Mouse (Mus musculus): Measurements from ENCODE around the gene Lrrn4cl.
"Not testable (repeated sequence)": the region's sequence is repeated elsewhere in the genome, so short reads cannot be mapped to it uniquely, and the experiment has no call there.

The Lrrn4cl gene

DNA sequence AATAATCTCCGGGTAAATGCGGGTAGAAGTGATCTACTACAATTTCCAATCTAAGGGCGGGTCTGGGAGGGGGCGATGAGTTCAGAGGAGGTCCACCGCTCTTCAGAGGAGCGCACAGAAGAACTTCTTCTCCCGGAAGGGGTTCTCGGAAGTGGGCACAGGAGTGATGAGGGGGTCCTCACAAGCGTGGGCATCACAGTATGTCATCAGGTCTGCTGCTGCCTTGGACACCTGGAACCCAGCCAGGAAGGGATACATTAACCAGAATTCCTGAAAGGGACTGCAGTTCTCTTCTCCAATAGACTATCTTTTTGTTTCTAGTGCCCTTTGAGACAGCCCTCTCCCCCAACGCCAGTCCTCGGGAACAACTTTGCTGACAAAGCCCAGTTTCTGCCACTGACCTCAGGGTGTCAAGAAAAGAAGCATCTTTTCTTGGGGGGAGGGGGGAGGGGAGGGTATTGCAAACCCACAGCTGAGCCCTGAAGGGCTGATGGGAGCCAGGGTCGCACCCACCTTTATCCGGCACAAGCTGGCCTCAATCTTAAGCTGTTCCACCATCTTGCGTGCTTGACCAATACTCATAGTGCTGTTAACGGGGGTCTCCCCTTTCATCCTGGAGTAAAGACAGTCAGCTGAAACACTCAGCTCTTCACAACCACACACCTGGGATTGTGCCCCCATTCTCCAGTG lies 12.4 kb upstream of the Lrrn4cl start:
- DNase-seq (ENCODE audit: low spot score), result no peak

DNA sequence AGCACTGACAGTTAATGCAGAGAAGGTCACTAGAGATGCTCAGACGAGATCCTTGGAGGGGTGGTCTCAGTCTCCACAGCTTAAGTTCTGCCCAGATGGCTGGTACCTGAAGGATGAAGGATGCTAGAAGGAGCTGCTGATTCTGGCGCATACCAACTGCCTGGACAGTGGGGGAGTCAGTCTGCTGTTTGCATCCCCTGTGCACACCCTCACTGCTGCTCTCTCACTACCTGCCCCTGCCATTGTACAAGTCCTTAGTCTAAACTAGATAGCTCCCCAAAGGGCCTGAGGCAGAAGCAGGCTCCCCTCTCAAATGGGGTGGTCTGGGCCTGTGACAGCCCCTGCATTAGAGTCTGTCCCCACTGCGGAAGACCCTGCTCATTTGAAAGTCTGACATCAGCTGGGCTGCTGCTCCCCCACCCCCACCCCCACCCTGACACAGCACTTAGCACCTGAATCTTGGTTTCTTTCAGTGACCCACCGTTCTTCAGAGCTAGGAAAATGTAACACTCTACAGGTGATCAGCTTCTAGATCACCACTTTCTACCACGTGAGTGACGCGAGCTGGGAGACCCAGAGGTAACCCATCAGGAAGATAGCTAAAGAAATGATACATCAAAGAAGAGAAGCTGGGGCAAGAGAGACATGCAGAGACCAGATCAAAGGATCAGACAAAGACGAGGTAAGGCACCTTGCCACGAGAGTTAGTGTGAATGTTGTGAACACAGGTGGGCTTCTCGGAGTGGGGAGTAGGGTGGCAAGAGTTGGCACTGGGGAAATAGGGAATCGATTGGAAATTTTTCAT lies 11.3 kb upstream of the Lrrn4cl start, which contains the start of gene Gng3:
Gene Gng3 (minus strand): TSS at position 92 of the 805 bp plus-strand sequence.
- DNase-seq (ENCODE audit: low spot score), result peak; percentile 63

DNA sequence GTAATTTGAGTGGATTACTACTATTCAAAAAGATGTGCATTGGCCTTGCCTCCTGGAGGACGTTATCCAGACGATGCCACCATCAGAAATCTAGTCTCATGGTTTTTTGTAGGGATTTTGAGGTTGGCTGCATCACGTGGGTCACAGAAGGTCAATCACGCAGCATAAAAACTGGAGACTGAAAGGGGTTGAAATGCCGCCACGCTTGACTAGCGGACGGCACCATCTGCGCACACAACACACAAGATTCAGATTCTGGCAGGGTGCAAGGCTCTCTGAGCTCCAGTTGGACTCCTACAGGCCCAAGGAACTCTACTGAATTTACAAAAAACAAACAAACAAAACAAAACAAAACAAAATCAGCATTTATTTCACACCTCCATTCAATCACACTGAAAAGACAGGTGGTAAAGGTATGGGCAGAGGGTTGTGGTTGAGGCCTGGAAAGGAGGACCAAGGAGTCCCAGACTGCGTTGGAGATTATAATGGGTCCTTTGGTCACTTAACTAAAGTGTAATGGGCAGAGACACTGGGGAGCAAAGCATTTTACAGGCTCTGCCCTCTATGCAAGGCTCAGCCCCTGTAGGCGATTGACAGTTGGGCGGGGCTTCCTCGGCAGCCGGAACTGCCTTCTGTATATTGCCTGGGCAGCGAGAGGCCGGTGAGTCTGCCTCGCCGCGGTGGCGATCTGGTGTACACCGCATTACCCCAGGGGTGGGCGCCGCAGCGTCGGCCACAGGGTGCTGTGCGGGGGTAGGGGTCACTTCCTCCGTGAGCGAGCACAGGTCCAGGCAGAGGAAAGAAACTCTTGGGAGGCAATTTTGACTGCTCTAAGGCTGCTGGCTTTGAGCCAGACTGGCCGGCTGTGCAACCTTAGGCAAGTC lies 10.4 kb upstream of the Lrrn4cl start:
- DNase-seq (ENCODE audit: low spot score), result peak; percentile 80

DNA sequence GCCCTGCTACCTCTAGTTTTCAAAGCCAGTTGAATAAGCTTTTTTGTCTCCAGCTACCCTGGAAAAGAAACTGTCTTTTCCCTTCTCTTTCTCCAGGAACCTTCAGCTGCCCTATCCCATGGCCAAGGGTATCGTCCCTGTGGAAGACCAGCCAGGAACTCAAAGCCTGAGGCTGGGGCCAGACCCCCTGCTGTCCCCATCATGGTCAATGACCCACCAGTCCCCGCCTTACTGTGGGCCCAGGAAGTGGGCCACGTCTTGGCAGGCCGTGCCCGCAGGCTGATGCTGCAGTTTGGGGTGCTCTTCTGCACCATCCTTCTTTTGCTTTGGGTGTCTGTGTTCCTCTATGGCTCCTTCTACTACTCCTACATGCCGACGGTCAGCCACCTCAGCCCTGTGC lies 9.6 kb upstream of the Lrrn4cl start:
- no peak for DNase-seq (ENCODE audit: low spot score)

DNA sequence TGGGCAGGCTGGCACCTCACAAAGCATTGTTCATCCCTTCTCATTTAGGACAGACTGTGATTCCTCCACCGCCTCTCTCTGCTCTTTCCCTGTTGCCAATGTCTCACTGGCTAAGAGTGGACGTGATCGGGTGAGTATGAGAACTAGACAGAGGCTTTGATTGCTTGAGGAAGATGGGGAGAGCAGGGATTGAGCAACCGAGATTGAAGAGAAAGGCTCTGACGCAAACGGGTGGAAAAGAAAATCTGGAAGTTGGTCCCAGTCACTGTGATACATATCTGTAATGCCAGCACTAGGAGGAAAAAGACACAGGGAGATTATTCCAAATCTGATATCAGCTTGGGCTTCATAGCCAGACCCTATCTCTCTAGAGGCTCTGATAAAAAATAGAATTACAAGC lies 7.6 kb upstream of the Lrrn4cl start:
- no peak for DNase-seq (ENCODE audit: low spot score)

DNA sequence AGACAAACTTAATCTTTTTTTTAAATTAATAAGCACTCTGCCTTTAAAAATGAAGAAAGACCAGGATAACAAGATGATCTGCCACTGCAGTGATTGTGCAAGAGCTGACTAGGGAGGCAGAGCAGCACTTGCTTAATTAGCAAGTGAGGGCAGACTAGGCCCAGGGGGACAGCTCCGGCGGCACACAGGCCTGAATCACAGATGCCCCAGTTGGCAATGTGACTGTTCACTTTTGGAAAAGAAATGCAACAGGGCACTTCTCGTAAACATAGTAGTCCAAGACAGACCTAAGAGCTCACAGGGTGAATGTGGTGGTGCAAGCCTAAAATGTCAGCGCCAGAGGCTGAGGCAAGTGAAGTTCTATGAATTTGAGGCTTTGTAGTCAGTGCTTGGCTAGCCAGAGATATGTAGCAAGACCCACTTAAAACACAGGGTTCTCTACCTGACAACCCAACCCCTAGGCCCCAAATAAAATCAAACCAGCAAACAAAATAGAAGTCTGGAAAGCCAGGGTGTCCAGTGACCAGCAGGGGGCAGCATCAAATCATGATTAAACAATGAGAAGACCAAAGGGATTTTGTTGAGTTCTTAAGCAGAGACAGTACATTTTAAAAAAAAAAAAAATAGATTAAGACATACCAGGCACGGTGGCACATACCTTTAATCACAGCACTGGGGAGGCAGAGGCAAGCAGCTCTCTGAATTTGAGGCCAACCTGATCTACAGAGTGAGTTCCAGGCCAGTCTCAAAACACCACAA lies 6.0 kb upstream of the Lrrn4cl start:
- DNase-seq (ENCODE audit: low spot score), result peak; percentile 87

DNA sequence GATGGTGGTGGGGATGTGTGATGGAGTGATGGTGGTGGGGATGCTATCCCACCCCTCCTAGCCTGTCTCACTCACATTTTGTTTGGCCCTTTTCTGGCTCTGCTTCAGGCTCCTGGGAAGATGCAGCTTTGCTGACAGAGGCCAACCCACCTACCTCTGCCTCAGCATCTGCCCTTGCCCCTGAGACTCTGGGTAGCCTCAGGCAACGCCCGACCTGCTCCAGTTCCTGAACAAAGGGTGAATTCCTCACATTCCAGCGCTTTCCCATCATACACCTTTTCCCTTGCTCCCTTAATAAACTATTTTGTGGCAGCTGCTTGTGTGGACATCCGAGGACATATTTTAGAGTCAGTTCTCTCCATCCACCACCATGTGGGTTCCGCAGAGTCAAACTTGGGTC lies 2.2 kb upstream of the Lrrn4cl start:
- no peak for DNase-seq (ENCODE audit: low spot score)

DNA sequence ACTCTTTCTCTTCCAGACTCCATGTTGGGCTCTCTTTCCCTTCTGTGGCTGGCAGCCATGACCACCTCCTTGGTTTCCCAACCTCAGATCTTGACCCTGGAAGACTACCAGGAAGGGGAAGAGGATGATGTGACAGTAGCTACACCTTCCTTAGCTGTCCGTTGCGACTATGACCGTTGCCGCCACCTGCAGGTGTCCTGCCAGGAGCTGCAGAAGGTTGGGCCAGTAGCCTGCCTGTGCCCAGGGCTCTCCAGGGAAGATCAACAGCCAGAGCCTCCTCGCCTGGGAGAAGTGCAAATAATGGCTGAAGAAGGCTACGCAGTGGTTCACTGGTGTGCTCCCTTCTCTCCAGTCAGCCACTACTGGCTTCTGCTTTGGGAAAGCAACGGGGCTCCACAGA lies 1.1 kb downstream of the Lrrn4cl start:
- DNase-seq (ENCODE audit: low spot score), result no peak

DNA sequence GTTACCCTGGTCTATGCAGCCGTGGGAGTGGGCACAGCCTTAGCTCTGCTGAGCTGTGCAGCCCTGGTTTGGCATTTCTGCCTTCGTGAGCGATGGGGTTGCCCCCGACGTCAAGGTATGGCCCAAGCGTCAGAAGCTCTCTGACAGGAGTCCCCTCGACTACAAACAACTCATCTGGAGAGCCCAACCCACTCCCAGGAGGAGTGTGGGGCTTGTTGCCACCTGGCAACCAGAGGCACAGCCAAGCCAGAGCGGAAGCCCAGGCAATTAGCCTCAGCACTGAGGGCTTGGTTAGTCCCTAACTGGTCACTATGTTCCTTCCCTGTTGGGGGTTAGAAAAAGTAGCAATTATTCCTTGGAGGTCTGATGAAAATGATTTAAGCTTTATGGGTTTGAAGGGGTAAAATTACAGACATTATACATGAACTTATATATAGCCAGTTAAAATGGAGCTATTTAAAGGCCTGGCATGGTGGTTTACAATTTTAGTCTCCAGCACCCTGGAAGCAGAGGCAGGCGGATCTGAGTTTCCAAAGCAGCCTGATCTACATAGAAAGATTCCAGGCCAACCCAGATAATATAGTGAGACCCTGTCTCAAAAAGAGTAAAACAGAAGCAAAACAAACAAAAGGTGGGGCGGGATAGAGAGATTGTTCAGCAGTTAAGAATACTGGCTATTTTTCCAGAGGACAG lies 1.8 kb downstream of the Lrrn4cl start:
- DNase-seq (ENCODE audit: low spot score), result no peak

DNA sequence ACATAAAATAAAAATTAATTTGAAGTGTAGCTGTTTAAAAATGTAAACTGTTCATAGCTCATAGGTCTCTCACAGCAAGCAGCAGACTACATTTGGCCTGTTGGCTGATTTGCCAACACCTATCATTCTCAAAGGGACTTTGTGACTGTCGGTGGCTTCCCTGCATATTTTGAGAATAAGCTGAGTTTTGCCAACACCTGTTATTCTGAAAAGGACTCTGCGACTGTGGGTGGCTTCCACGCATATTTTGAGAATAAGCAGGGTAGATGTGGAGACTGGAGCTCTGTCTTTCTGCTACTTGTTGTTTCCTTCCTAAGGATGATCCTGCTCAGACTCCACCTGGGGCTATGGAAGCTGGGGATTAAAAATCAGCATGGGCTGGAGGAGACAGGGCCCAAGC lies 2.5 kb downstream of the Lrrn4cl start:
- no peak for DNase-seq (ENCODE audit: low spot score)

DNA sequence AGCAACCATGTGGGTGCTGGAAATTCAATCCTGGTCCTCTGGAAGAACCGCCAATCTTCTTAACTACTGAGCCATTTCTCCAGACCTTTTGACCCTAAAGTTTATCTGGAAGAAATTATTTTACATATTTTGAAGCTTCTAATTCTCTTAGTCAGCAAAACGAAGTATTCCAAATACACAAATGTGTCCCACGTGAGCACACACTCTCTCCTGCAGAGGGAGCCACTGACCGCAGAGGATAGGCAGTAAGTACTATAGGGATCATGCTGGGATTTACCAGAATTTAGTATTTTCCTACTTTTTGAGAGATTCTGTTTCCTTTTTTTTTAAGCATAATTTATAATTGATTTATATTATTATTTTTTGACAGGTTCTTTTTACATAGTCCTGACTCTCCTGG lies 7.1 kb downstream of the Lrrn4cl start:
- peak; percentile 65 for DNase-seq (ENCODE audit: low spot score)

DNA sequence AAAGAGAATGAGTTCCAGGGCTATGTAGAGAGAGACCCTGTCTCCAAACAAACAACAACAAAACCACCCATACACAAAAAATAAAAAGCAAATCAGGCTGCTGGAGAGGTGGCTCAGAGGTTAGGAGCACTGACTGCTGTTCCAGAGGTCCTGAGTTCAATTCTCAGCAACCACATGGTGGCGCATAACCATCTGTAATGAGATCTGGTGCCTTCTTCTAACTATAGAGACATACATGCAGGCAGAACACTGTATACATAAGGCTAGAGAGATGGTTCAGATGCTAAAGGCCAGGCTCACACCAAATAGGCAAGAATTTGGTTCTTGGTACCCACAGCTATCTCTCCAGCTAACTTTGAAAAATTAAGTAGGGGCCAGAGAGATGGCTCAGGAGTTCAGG lies 8.4 kb downstream of the Lrrn4cl start:
- peak; percentile 41 for DNase-seq (ENCODE audit: low spot score)

DNA sequence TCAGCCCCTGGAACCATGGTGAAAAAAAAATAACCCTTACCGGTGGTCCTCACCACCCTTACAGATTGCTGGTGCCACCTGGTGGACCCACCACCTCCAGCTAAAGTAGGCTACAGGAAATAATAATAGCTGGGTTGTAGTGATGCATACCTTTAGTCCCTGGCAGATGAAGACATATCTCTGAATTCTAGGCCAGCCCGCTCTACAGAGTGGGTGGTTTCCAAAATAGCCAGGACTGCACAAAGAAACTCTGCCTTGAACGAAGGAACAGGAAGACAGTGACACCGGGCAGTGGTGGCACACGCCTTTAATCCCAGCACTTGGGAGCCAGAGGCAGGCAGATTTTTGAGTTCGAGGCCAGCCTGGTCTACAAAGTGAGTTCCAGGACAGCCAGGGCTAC lies 13.7 kb downstream of the Lrrn4cl start:
- no peak for DNase-seq (ENCODE audit: low spot score)

DNA sequence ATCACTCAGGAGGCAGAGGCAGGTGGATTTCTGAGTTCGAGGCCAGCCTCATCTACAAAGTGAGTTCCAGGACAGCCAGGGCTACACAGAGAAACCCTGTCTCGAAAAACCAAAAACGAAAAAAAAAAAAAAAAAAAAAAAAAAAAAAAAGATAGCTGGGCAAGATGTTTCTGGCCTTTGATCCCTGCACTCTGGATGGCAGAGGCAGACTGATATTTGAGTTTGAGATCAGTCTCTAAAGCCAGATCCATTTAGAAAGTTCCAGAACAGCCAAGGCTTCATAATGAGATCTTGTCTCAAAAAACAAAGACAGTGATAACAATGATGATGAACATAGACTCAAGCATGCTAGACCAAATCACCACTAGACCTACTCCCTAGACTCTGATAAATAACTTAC lies 19.8 kb downstream of the Lrrn4cl start:
- DNase-seq (ENCODE audit: low spot score), result not testable (repeated sequence)

DNA sequence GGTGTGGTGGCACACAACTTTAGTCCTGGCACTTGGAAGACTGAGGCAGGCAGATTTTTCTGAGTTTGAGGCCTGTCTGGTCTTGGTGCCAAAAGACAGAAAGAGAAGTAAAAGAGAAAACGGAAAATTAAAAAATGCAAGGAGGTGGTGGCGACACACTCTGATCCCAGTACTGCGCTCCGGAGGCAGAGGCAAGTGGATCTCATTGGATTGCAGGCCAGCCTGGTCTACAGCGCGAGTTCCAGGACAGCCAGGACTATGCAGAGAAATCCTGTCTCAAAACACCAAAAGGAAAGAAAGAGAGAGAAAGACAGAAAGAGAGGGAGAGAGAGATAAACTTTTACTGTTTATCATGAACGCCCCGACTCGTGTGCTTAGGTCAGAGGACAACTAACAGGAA lies 20.3 kb downstream of the Lrrn4cl start:
- DNase-seq (ENCODE audit: low spot score), result no peak

DNA sequence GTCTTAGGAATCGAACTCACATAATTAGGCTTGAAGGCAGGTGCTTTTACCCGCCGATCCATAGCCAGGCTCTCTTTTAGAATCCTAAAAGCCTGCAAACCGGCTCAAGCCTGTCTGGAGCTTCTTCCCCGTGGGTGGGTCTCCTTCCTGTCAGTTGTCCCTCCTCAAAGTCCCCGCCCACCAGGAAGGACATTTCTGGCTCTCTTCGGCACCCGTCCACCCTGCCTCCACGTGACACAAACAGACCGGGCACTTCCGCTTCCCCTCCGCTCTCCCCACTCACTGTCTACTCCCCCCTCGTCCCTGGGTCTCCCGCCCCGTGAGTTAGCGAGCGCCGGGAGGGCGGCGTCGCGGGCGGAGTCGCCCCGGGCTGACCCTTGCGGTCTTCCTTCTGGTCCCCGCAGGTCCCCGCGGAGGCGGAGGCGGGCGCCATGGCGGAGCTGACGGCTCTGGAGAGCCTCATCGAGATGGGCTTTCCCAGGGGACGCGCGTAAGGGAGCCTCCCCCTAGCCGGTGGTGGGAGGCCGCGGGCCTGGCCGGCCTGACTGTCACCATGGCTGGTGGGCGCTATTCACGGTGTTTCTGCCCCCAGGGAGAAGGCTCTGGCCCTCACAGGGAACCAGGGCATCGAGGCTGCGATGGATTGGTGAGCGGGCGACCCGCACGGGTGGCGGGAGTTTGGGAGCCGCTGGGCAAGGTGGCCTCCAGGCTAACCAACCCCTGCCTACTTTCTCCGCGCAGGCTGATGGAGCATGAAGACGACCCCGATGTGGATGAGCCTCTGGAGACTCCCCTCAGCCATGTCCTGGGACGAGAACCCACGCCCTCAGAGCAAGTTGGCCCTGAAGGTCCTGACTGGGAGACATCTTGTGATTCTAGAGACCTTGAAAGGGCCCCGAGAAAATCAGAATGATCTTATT lies 21.0 kb downstream of the Lrrn4cl start, which contains the start of gene Ubxn1:
Gene Ubxn1 (plus strand): TSS at position 230 of the 920 bp plus-strand sequence.
- DNase-seq (ENCODE audit: low spot score), result peak; percentile 98

DNA sequence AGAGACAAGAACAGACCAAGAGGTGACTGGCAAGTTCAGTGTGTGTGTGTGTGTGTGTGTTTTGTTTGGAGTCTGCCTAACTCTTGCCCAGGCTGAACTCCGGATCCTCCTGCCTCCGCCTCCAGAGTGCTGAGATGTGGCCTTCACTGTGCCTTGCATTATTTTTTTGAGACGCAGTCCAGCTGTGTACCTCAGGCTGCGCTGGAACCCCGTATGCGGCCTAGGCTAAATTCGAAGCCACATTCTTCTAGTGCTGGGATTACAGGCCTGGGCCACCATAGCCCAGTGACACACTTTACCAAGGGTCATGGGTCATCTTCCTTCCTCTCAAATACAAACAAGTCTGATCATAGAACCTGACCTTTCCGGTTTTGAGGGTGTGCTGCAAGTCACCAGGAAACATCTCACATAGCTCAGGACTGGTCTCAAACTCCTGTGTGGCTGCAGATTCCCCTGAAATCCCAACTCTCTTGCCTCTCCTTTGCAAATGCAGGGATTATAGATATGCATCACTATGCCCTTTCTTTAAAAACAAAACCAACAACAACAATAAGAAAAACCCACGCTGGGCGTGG lies 21.8 kb downstream of the Lrrn4cl start:
- no peak for DNase-seq (ENCODE audit: low spot score)

DNA sequence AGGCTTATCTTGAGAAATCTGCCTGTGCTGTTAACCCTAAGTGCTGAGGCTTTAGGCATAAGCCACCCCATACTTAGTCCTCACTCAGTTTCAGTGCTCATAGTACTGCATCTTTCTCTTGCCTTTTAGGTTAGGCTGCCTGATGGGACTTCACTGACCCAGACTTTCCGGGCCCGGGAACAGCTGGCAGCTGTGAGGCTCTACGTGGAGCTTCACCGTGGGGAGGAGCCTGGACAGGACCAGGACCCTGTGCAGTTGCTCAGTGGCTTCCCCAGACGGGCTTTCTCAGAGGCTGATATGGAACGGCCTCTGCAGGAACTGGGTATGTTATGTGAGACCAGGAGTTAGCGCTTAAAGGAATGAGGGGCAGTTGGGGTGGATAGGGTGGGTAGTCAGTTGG lies 24.5 kb downstream of the Lrrn4cl start:
- DNase-seq (ENCODE audit: low spot score), result no peak

DNA sequence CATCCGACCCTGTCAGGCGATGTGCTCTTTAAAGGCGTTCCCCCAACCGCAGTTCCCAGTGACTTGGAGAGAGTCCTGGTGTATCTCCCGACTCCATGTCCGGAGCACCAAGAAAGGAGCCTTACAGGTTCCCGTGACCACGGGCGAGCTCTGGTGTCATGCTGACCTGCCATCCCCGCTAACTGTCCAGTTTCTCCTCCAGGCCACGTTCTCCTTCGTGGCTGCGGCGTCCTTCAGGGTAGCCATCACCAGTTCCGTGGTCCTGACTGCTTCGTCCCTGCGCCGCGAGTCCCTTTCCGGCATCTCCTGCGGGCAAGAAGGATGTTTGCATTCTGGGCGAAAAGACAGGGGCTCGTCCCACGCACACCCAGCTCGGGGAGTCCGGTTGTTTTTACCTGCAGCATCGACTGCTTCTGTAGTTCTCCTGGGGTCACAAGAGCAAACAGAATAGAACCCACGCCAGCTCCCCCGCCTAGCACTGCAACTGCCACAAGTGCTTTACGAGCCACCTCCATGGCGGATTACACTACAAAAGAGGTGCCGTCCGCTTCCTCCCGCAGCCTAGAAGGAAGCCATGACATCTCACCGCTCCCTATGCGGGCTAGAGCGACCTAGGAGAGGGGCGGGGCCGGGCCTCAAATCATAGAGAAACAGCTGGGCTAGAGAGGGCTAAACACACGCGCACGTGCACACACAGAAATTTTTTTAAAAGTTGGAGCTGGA lies 29.9 kb downstream of the Lrrn4cl start, which contains the start of gene Uqcc3:
Gene Uqcc3 (minus strand): TSS at position 613 of the 723 bp plus-strand sequence.
- peak; percentile 91 for DNase-seq (ENCODE audit: low spot score)
